Comparison of ENCODE assay signal across 8 mouse cellular contexts in genomic region chrX:136321692-136322091, GRCm38 (mm10). TPM values are rescaled to one million over a fixed set of nuclear protein-coding genes. Genes with fewer than 3 reads are reported as not detected.
DNase-seq lines count a peak whose midpoint lies in the region; ATAC-seq and TF ChIP-seq lines count a peak whose summit lies in the region.

No protein-coding gene starts in this region.

- no peaks in the 10 kb centered on the region for H3K9me3 ChIP-seq in lung, postnatal 0 days (ENCODE audit: low read length)

- DNase-seq in heart, adult 18-20 months: peak; percentile 6 to 73
- no peak for DNase-seq in heart, adult 11 months
- peak; percentile 68 for DNase-seq in CD4-positive, CD25-positive, alpha-beta regulatory T cell, adult 2 months (ENCODE audit: low read depth, low spot score)
- peak; percentile 33 for DNase-seq in c-Kit-negative CD71-positive TER-119-positive erythroid progenitor cells, embryonic 14.5 days (ENCODE audit: low read depth, low spot score)
- DNase-seq in forelimb bud, embryonic 11.5 days (ENCODE audit: low read depth, low spot score): peak; percentile 70
- peak; percentile 6 to 32 for DNase-seq in layer of hippocampus, adult 8-10 months (ENCODE audit: low spot score in 2 of 2)
- DNase-seq in lung, postnatal 0 days (ENCODE audit: low spot score): peak; percentile 63
- DNase-seq in spleen, adult 12 weeks (ENCODE audit: low spot score): peak; percentile 9

- no peaks in the 10 kb centered on the region for H3K27me3 ChIP-seq in lung, postnatal 0 days (replicated peaks; ENCODE audit: insufficient read depth, low read length)

- no peak for TF ChIP-seq EP300 in lung, postnatal 0 days (IDR thresholded peaks at IDR 0.05)

- WGBS in lung, postnatal 0 days: 1% methylated on average over 3 of the region's 3 CpGs

- no peaks in the 10 kb centered on the region for H3K36me3 ChIP-seq in lung, postnatal 0 days (ENCODE audit: insufficient read depth, low read length)

- no peak overlapping the region for H3K9ac ChIP-seq in lung, postnatal 0 days (replicated peaks; ENCODE audit: low read depth)

- H3K4me3 ChIP-seq in lung, postnatal 0 days (ENCODE audit: low read depth, low read length): no peak overlapping the region

- no peak overlapping the region for H3K4me2 ChIP-seq in lung, postnatal 0 days (replicated peaks; ENCODE audit: low read depth, low read length)

- no peak for ATAC-seq in lung, postnatal 0 days

- no peak overlapping the region for H3K27ac ChIP-seq in lung, postnatal 0 days (ENCODE audit: low read length)

- peak; percentile 79 for TF ChIP-seq CTCF in lung, postnatal 0 days (IDR thresholded peaks at IDR 0.05)

- no peaks in the 10 kb centered on the region for H3K4me1 ChIP-seq in lung, postnatal 0 days (ENCODE audit: insufficient read depth, low read depth, low read length)

RNA-seq across cellular contexts. Expression of gene Bex3, which starts 51.6 kb away (rescaled TPM):
- 10 to 100 TPM in 1 of 2 experiments, 1 to 10 TPM in 1; 6.0 to 10.9 TPM for total RNA-seq in heart, adult 18-20 months (2021)
- total RNA-seq in layer of hippocampus, adult 8-10 months (2022): 100 to 1,000 TPM; 218 to 305 (median 262) TPM
- 275 and 314 TPM in 2 replicates for polyA plus RNA-seq in lung, postnatal 0 days (2015; fragmentation: Nextera tagmentation; extraction: Ambion mirVana)

Comparison
In these comparisons a context has a peak if more than half of its experiments do, and no peak if none do; other contexts are left out.
1. RNA of gene Bex3, which starts 51.6 kb away (total RNA-seq): 218 to 305 TPM in layer of hippocampus, adult 8-10 months; 6.0 to 10.9 TPM in heart, adult 18-20 months; every median in the first group is over 10 times any median in the second.